8 mouse cellular contexts compared by ENCODE assay signal in the genomic region with DNA sequence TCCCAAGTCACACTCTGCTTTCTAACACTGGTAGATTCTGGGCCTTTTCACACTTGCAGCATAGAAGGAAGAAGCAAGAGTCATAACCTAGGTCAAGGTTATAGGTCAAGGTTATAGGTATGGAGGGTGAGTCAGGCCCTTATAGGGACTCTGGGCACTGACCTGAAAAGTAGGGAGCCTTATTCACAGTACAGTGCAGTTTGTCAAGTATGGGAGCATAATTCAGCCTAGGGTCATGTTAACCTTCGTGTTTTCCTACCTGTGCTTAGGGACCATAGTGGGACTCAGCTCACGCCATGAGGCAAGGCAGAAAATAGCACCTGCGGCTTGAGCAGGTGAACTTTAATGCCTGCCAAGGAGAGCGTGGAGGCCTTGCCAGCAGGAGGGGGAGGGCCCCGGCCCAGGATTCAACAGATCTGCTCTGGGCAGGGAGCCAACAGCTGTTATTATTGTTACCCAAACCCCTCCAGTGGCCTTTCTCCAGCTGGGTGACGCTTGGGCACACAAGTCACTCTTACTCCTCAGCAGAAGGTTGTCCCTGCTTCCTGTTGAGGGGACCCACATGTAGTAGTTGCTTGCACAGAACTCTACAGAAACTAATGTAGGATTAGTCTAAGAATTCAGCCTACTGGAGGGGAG. TPM values are rescaled to one million over a fixed set of nuclear protein-coding genes. Genes with fewer than 3 reads are reported as not detected.
DNase-seq lines count a peak whose midpoint lies in the region; ATAC-seq and TF ChIP-seq lines count a peak whose summit lies in the region.

No protein-coding gene starts in this region.

- no peaks in the 10 kb centered on the region for H3K27me3 ChIP-seq in heart, embryonic 10.5 days (ENCODE audit: insufficient read depth, poor library complexity, severe bottlenecking)
- H3K27me3 ChIP-seq in embryonic facial prominence, embryonic 14.5 days (replicated peaks; ENCODE audit: control insufficient read depth, insufficient read depth, low read length) = no peaks in the 10 kb centered on the region
- no peaks in the 10 kb centered on the region for H3K27me3 ChIP-seq in intestine, postnatal 0 days (replicated peaks; ENCODE audit: control insufficient read depth, insufficient read depth, low read length)

- TF ChIP-seq CTCF in intestine, postnatal 0 days (IDR thresholded peaks at IDR 0.05; ENCODE audit: low read depth) = no peak

- no peak overlapping the region for H3K4me3 ChIP-seq in heart, embryonic 10.5 days
- H3K4me3 ChIP-seq in embryonic facial prominence, embryonic 14.5 days (ENCODE audit: low read depth, low read length) = no peak overlapping the region
- no peak overlapping the region for H3K4me3 ChIP-seq in intestine, postnatal 0 days (ENCODE audit: low read depth, low read length)

- no peaks in the 10 kb centered on the region for H3K36me3 ChIP-seq in heart, embryonic 10.5 days
- no peaks in the 10 kb centered on the region for H3K36me3 ChIP-seq in embryonic facial prominence, embryonic 14.5 days (ENCODE audit: control insufficient read depth, insufficient read depth, low read length)
- H3K36me3 ChIP-seq in intestine, postnatal 0 days (ENCODE audit: control insufficient read depth, insufficient read depth) = no peaks in the 10 kb centered on the region

- H3K27ac ChIP-seq in heart, embryonic 10.5 days = no peak overlapping the region
- no peak overlapping the region for H3K27ac ChIP-seq in embryonic facial prominence, embryonic 14.5 days (replicated peaks; ENCODE audit: low read depth, low read length)
- no peak overlapping the region for H3K27ac ChIP-seq in intestine, postnatal 0 days (ENCODE audit: low read depth, low read length)

- WGBS in heart, embryonic 10.5 days = 34% methylated on average over 6 of the region's 6 CpGs
- WGBS in embryonic facial prominence, embryonic 14.5 days = 24% methylated on average over 6 of the region's 6 CpGs
- WGBS in intestine, postnatal 0 days = 26% methylated on average over 6 of the region's 6 CpGs

- peaks cover 4% of the 10 kb centered on the region; the same call in 1 of the 2 replicates for H3K4me1 ChIP-seq in heart, embryonic 10.5 days
- 0 out of 2 replicates have a peak, but pooled peaks cover 3% of the 10 kb centered on the region for H3K4me1 ChIP-seq in embryonic facial prominence, embryonic 14.5 days (ENCODE audit: control insufficient read depth, insufficient read depth, low read length)
- H3K4me1 ChIP-seq in intestine, postnatal 0 days (replicated peaks; ENCODE audit: control insufficient read depth, insufficient read depth, low read length) = no peaks in the 10 kb centered on the region

- ATAC-seq in embryonic facial prominence, embryonic 14.5 days (ENCODE audit: low read depth) = peak; percentile 94
- 0 out of 2 replicates have a peak, but pooled peaks have one; percentile 22 for ATAC-seq in intestine, postnatal 0 days

- no peak overlapping the region for H3K4me2 ChIP-seq in embryonic facial prominence, embryonic 14.5 days (ENCODE audit: low read depth, low read length)
- H3K4me2 ChIP-seq in intestine, postnatal 0 days (replicated peaks; ENCODE audit: low read depth) = no peak overlapping the region

- peak; percentile 89 for DNase-seq in heart, adult 11 months
- no peak for DNase-seq in heart, embryonic 10.5 days (ENCODE audit: low spot score)
- DNase-seq in embryonic facial prominence, embryonic 14.5 days (ENCODE audit: low spot score) = peak; percentile 90
- peak; percentile 18 for DNase-seq in lung, postnatal 36 days
- no peak for DNase-seq in layer of hippocampus, adult 18-20 months (ENCODE audit: low spot score in 2 of 2)
- DNase-seq in c-Kit-positive CD71-positive TER-119-positive erythroid progenitor cells, embryonic 14.5 days (ENCODE audit: low spot score) = no peak
- no peak for DNase-seq in spleen, postnatal 10 days (ENCODE audit: low spot score in 2 of 2)

- H3K9me3 ChIP-seq in heart, embryonic 10.5 days = no peaks in the 10 kb centered on the region
- no peaks in the 10 kb centered on the region for H3K9me3 ChIP-seq in embryonic facial prominence, embryonic 14.5 days (ENCODE audit: control insufficient read depth, low read length)
- H3K9me3 ChIP-seq in intestine, postnatal 0 days (ENCODE audit: control insufficient read depth) = no peaks in the 10 kb centered on the region

- H3K9ac ChIP-seq in embryonic facial prominence, embryonic 14.5 days (ENCODE audit: low read depth, low read length) = no peak overlapping the region
- no peak overlapping the region for H3K9ac ChIP-seq in intestine, postnatal 0 days (ENCODE audit: low read depth, low read length)

RNA-seq across cellular contexts. Expression of a gene that starts 50.0 kb away (rescaled TPM):
- 0.12 and 0.67 TPM in 2 replicates for polyA plus RNA-seq in heart, embryonic 10.5 days (2016; fragmentation: Nextera tagmentation; extraction: Ambion mirVana)
- polyA plus RNA-seq in embryonic facial prominence, embryonic 14.5 days (2014; fragmentation: Nextera tagmentation; extraction: Ambion mirVana) = 19.0 and 20.6 TPM in 2 replicates
- polyA plus RNA-seq in intestine, postnatal 0 days (2015; fragmentation: Nextera tagmentation; extraction: Ambion mirVana) = 0.04 TPM in 1 of 2 replicates, not detected in the other
- total RNA-seq in layer of hippocampus, adult 18-20 months (2021) = under 1 TPM; 0.48 to 0.54 TPM

Comparison
In these comparisons a context has a peak if more than half of its experiments do, and no peak if none do; other contexts are left out.
1. DNase-seq: peak in heart, adult 11 months (single experiment), embryonic facial prominence, embryonic 14.5 days (single experiment) and lung, postnatal 36 days (single experiment); none in heart, embryonic 10.5 days (single experiment), layer of hippocampus, adult 18-20 months (0 of 2), c-Kit-positive CD71-positive TER-119-positive erythroid progenitor cells, embryonic 14.5 days (single experiment) and spleen, postnatal 10 days (0 of 2).
2. RNA of a gene that starts 50.0 kb away (polyA plus RNA-seq): 19.0 to 20.6 TPM in embryonic facial prominence, embryonic 14.5 days; 0.12 to 0.67 TPM in heart, embryonic 10.5 days and 0.04 TPM in intestine, postnatal 0 days; every median in the first group is over 10 times any median in the second.